Mouse (Mus musculus): Measurements from ENCODE around the gene Zp3r. TPM values are rescaled to one million over a fixed set of nuclear protein-coding genes. Genes with fewer than 3 reads are reported as not detected.
A peak's percentile ranks its signal among the peaks of the same experiment; 100 is the strongest.

Zp3r gene
- polyA plus RNA-seq, 1 experiment from 2014 or later: not detected

- WGBS: 79% methylated on average over 5 of the region's 5 CpGs
- 0 out of 2 replicates have a peak, but pooled peaks have one; percentile 38 for ATAC-seq (ENCODE audit: low FRiP score, low read depth)
- no peaks in the 10 kb centered on the region for H3K4me1 ChIP-seq (replicated peaks)
- no peaks in the 10 kb centered on the region for H3K36me3 ChIP-seq
- no peaks in the 10 kb centered on the region for H3K27me3 ChIP-seq
- H3K9me3 ChIP-seq: no peaks in the 10 kb centered on the region
- H3K4me3 ChIP-seq: no peak overlapping the region
- no peak overlapping the region for H3K9ac ChIP-seq
- no peak overlapping the region for H3K27ac ChIP-seq (replicated peaks)
- H3K4me2 ChIP-seq: no peak overlapping the region
Measured at GRCm38 (mm10) chr1:130551407-130552249, 77.8 kb downstream of the Zp3r start.

DNA sequence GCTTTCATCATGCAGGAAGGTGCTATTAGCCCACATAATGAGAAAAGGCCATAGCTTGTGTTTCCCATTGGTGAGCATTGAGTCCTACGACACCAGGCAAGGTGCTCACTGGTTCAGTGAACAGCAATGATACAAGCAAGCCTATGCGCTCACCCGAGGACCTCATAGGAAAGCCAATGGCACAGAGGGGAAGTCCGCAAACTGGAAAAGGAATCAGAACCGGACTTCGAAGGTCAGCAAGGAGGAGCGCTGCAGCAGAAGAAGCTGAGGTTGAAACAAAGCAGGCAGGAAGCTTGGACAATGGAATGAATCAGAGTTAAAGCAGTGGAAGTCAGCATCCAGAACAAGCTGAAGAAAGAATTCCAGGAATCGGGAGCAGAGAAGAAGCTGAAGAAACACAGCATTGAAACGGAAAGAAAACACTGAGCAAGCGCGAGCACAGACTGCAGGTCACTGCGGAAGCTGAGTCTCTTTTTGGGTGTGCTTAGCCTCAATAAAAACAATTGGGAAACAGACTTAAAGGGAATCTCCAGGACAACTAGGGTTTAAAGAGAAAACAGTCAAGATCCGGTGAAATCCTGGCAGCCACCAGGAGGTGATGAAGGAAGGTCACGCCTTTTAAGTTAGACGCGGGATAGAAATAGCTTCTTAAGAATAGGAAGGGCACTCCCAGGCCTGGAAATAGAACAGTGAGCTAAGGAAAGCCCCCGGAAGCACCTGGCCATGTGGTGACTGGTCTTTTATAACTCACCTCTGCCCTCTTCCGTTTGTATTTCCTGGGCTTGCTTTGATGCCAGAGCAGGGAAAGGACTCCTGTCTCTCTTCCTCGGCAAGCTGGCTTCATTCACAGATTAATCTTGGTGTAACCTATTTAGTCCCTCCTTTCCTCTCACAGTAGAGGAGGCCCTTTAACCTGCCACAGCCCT is 78.9 kb downstream of the Zp3r start:
- no peaks in the 10 kb centered on the region for H3K36me3 ChIP-seq
- no peak overlapping the region for H3K27ac ChIP-seq (replicated peaks)
- H3K4me2 ChIP-seq: no peak overlapping the region
- H3K4me3 ChIP-seq: no peak overlapping the region
- H3K9ac ChIP-seq: no peak overlapping the region
- H3K9me3 ChIP-seq: no peaks in the 10 kb centered on the region
- H3K27me3 ChIP-seq: no peaks in the 10 kb centered on the region
- no peak for ATAC-seq (ENCODE audit: low FRiP score, low read depth)
- 66% methylated on average over 19 of the region's 19 CpGs for WGBS
- no peaks in the 10 kb centered on the region for H3K4me1 ChIP-seq (replicated peaks)

DNA sequence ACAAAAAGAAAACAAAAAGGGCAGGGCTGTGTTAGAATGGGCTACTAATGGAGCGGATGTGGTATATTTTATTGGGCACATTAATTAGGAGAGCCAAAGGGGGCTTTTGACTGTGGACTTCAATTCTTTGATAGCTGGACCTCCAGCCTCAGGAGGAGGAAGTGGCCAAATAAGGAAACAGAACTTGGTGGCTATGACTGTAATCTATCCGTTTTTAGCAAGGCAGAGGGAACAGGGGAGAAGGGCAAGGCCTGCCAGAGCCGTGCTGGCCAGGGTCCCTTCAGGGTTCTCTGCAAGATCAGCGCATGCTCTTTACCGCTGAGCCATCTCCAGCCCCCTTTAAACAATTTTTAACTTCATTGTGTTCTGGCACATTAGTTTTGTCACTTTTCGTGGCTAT is 79.7 kb downstream of the Zp3r start:
- Histone ChIP-seq H3K27me3 (no peaks in the 10 kb centered on the region), H3K27ac (replicated peaks) (no peak overlapping the region), H3K36me3 (no peaks in the 10 kb centered on the region), H3K4me1 (replicated peaks) (no peaks in the 10 kb centered on the region), H3K4me2 (no peak overlapping the region), H3K4me3 (no peak overlapping the region), H3K9ac (no peak overlapping the region), H3K9me3 (no peaks in the 10 kb centered on the region)
- 81% methylated on average over 6 of the region's 6 CpGs for WGBS
- no peak for ATAC-seq (ENCODE audit: low FRiP score, low read depth)

DNA sequence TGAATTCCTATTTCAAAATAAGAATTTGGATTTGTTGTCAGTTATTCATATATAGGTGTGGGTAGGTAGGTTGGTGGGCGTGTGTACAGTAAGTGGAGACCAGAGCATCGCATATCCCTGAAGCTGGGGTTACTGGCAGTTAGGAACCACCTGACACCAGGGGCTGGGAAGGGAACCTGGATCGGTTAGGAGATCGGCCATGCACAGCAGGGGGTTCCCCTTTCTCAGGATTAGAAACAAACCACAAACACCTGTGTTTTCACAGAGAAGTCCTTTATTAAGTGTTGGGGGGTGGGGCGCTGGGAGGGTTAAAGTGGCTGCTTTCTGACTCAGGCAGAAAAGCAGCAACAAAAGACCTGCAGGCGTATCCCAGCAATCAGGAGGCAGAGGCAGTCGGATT is 80.3 kb downstream of the Zp3r start:
- Histone ChIP-seq H3K9me3 (no peaks in the 10 kb centered on the region), H3K27me3 (no peaks in the 10 kb centered on the region), H3K27ac (replicated peaks) (no peak overlapping the region), H3K4me1 (replicated peaks) (no peaks in the 10 kb centered on the region), H3K4me2 (no peak overlapping the region), H3K36me3 (no peaks in the 10 kb centered on the region), H3K4me3 (no peak overlapping the region), H3K9ac (no peak overlapping the region)
- WGBS: 70% methylated on average over 7 of the region's 7 CpGs
- ATAC-seq (ENCODE audit: low FRiP score, low read depth): no peak

- no peak overlapping the region for H3K27ac ChIP-seq (replicated peaks)
- ATAC-seq (ENCODE audit: low FRiP score, low read depth): no peak
- no peaks in the 10 kb centered on the region for H3K36me3 ChIP-seq
- no peaks in the 10 kb centered on the region for H3K4me1 ChIP-seq (replicated peaks)
- H3K4me3 ChIP-seq: peak overlapping the region; percentile 27
- no peaks in the 10 kb centered on the region for H3K27me3 ChIP-seq
- H3K9ac ChIP-seq: no peak overlapping the region
- 25% methylated on average over 25 of the region's 25 CpGs for WGBS
- peak overlapping the region; percentile 54 for H3K4me2 ChIP-seq
- H3K9me3 ChIP-seq: no peaks in the 10 kb centered on the region
Measured at GRCm38 (mm10) chr1:130547674-130548429, 81.6 kb downstream of the Zp3r start.

Other genes with a start within 250 kb of the Zp3r start
- not detected in 2 replicates for gene Cd55b, start 206.6 kb downstream of the Zp3r start, polyA plus RNA-seq (2015; fragmentation: Nextera tagmentation; extraction: Ambion mirVana)
- gene Cd55, start 166.9 kb downstream of the Zp3r start, polyA plus RNA-seq (2015; fragmentation: Nextera tagmentation; extraction: Ambion mirVana): 11.2 and 11.5 TPM in 2 replicates
- not detected in 2 replicates for gene C4bp, start 32.0 kb upstream of the Zp3r start, polyA plus RNA-seq (2015; fragmentation: Nextera tagmentation; extraction: Ambion mirVana)
- gene Gm29427, start 86.2 kb upstream of the Zp3r start, polyA plus RNA-seq (2015; fragmentation: Nextera tagmentation; extraction: Ambion mirVana): 0.22 TPM in 1 of 2 replicates, not detected in the other
- gene Yod1, start 87.7 kb upstream of the Zp3r start, polyA plus RNA-seq (2015; fragmentation: Nextera tagmentation; extraction: Ambion mirVana): 16.4 and 16.8 TPM in 2 replicates
- 17.3 and 20.2 TPM in 2 replicates for gene Pfkfb2, start 99.6 kb upstream of the Zp3r start, polyA plus RNA-seq (2015; fragmentation: Nextera tagmentation; extraction: Ambion mirVana)
- 0.39 and 0.56 TPM in 2 replicates for gene AA986860, start 102.4 kb upstream of the Zp3r start, polyA plus RNA-seq (2015; fragmentation: Nextera tagmentation; extraction: Ambion mirVana)
- not detected in 2 replicates for gene Fcamr, start 171.3 kb upstream of the Zp3r start, polyA plus RNA-seq (2015; fragmentation: Nextera tagmentation; extraction: Ambion mirVana)
- not detected in 2 replicates for gene Pigr, start 197.1 kb upstream of the Zp3r start, polyA plus RNA-seq (2015; fragmentation: Nextera tagmentation; extraction: Ambion mirVana)
- gene Fcmr, start 236.0 kb upstream of the Zp3r start, polyA plus RNA-seq (2015; fragmentation: Nextera tagmentation; extraction: Ambion mirVana): 0.92 and 1.3 TPM in 2 replicates

Data from hindbrain, embryonic 15.5 days (tissue).